Mouse (Mus musculus) stomach, postnatal 0 days (tissue): Measurements from ENCODE around the gene Snph. TPM values are rescaled to one million over a fixed set of nuclear protein-coding genes. Genes with fewer than 3 reads are reported as not detected.

Experiments
- ATAC-seq: fragments of 200-750 bp; cut with Nextera tagmentation; 2 replicates; pipeline ENCODE4 v1.8.0; 2017; ENCODE audit not compliant: low FRiP score, low TSS enrichment
- DNase-seq: peaks from one replicate; pipeline ENCODE4 v3.0.0-alpha.2; 2016; ENCODE audit warnings: low spot score
- H3K27ac ChIP-seq: fragments of 300-500 bp; sonication (generic); replicated peaks from 2 replicates; pipeline ENCODE4 v1.5.1; 2014; ENCODE audit warnings: mild to moderate bottlenecking, control low read depth
- H3K27me3 ChIP-seq: fragments of 300-500 bp; sonication (generic); 2 replicates; pipeline ENCODE4 v1.6.1; 2014; ENCODE audit warnings: low read length; ENCODE audit not compliant: control insufficient read depth, insufficient read depth
- H3K36me3 ChIP-seq: fragments of 300-500 bp; sonication (generic); 2 replicates; pipeline ENCODE4 v1.6.1; 2014; ENCODE audit warnings: low read length, mixed read lengths; ENCODE audit not compliant: control insufficient read depth, insufficient read depth
- H3K4me1 ChIP-seq: fragments of 300-500 bp; sonication (generic); replicated peaks from 2 replicates; pipeline ENCODE4 v1.6.1; 2014; ENCODE audit warnings: antibody characterized with exemption; ENCODE audit not compliant: control insufficient read depth, insufficient read depth
- H3K4me2 ChIP-seq: fragments of 300-500 bp; sonication (generic); replicated peaks from 2 replicates; pipeline ENCODE4 v1.6.1; 2014; ENCODE audit warnings: low read depth, mild to moderate bottlenecking, control low read depth, moderate library complexity
- H3K4me3 ChIP-seq: fragments of 300-500 bp; sonication (generic); 2 replicates; pipeline ENCODE4 v1.5.1; 2014; ENCODE audit warnings: low read depth, low read length, control low read depth
- H3K9ac ChIP-seq: fragments of 300-500 bp; sonication (generic); 2 replicates; pipeline ENCODE4 v1.6.1; 2014; ENCODE audit warnings: mild to moderate bottlenecking, low read length, control low read depth, mixed read lengths
- H3K9me3 ChIP-seq: fragments of 300-500 bp; sonication (generic); 2 replicates; pipeline ENCODE4 v1.6.1; 2016; ENCODE audit warnings: low read length; ENCODE audit not compliant: control insufficient read depth
- CTCF ChIP-seq: IDR thresholded peaks from 2 replicates; pipeline ENCODE4 v1.5.1; 2016; ENCODE audit warnings: antibody characterized with exemption, low read depth, mild to moderate bottlenecking, moderate library complexity
- EP300 ChIP-seq: optimal IDR thresholded peaks from 2 replicates; pipeline ENCODE3; 2016; ENCODE audit warnings: antibody characterized with exemption
- WGBS: fragments of 180-500 bp; shearing (Covaris S2); extraction: QIAGEN DNeasy Blood & Tissue Kit; methylation state at CpG from one replicate; pipeline ENCODE4 v1.1.7; 2014; 5-methylcytosine and 5-hydroxymethylcytosine counted together
- polyA plus RNA-seq: library from polyadenylated mRNA; unstranded; fragments of >200 nt; fragmentation: Nextera tagmentation; extraction: Ambion mirVana; gene quantifications from 2 replicates; pipeline ENCODE4 v1.2.1, GENCODE M21; 2015

Snph gene
- polyA plus RNA-seq, 1 experiment from 2014 or later = 0.50 TPM

- ATAC-seq = no peak
- H3K4me1 ChIP-seq = no peaks in the 10 kb centered on the region
- no peak overlapping the region for H3K9ac ChIP-seq
- TF ChIP-seq EP300 (no peak), CTCF (no peak)
- no peak overlapping the region for H3K4me3 ChIP-seq
- peaks cover 6% of the 10 kb centered on the region; the same call in 1 of the 2 replicates for H3K27me3 ChIP-seq
- H3K4me2 ChIP-seq = no peak overlapping the region
- DNase-seq = no peak
- 69% methylated on average over 2 of the region's 2 CpGs for WGBS
- no peaks in the 10 kb centered on the region for H3K9me3 ChIP-seq
- no peaks in the 10 kb centered on the region for H3K36me3 ChIP-seq
- H3K27ac ChIP-seq = no peak overlapping the region
Measured at GRCm38 (mm10) chr2:151636015-151636402, 3.6 kb upstream of the Snph start.

- ATAC-seq (no peak), DNase-seq (no peak)
Measured at GRCm38 (mm10) chr2:151635362-151636014, 3.1 kb upstream of the Snph start.

GRCm38 (mm10) chr2:151634903-151635302 is 2.5 kb upstream of the Snph start:
- no peaks in the 10 kb centered on the region for H3K4me1 ChIP-seq
- no peak overlapping the region for H3K4me2 ChIP-seq
- ATAC-seq (no peak), DNase-seq (no peak)
- peaks cover 6% of the 10 kb centered on the region; the same call in 1 of the 2 replicates for H3K27me3 ChIP-seq
- WGBS = 28% methylated on average over 2 of the region's 2 CpGs
- TF ChIP-seq EP300 (no peak), CTCF (no peak)
- H3K4me3 ChIP-seq = no peak overlapping the region
- H3K36me3 ChIP-seq = no peaks in the 10 kb centered on the region
- H3K27ac ChIP-seq = no peak overlapping the region
- no peak overlapping the region for H3K9ac ChIP-seq
- H3K9me3 ChIP-seq = no peaks in the 10 kb centered on the region

More at GRCm38 (mm10) chr2:151635362-151636014, 3.1 kb upstream of the Snph start:
- TF ChIP-seq EP300 = no peak
- no peak for TF ChIP-seq CTCF
- peaks cover 6% of the 10 kb centered on the region; the same call in 1 of the 2 replicates for H3K27me3 ChIP-seq
- H3K27ac ChIP-seq = no peak overlapping the region
- H3K4me1 ChIP-seq = no peaks in the 10 kb centered on the region
- no peak overlapping the region for H3K4me3 ChIP-seq
- no peak overlapping the region for H3K9ac ChIP-seq
- 33% methylated on average over 9 of the region's 9 CpGs for WGBS
- H3K9me3 ChIP-seq = no peaks in the 10 kb centered on the region
- no peak overlapping the region for H3K4me2 ChIP-seq
- H3K36me3 ChIP-seq = no peaks in the 10 kb centered on the region

- Histone ChIP-seq H3K27ac (no peak overlapping the region), H3K4me2 (no peak overlapping the region), H3K27me3 (peaks cover 6% of the 10 kb centered on the region; the same call in 1 of the 2 replicates), H3K36me3 (no peaks in the 10 kb centered on the region), H3K4me3 (no peak overlapping the region), H3K9me3 (no peaks in the 10 kb centered on the region), H3K4me1 (no peaks in the 10 kb centered on the region), H3K9ac (no peak overlapping the region)
- WGBS = 65% methylated on average over 5 of the region's 5 CpGs
- DNase-seq (no peak), ATAC-seq (no peak)
- TF ChIP-seq EP300 = no peak
- no peak for TF ChIP-seq CTCF
Measured at GRCm38 (mm10) chr2:151632982-151633381, 589 bp upstream of the Snph start.

- peak; percentile 11 for ATAC-seq
- H3K4me3 ChIP-seq = peak overlapping the region; percentile 64
- 7% methylated on average over 22 of the region's 22 CpGs for WGBS
- H3K9ac ChIP-seq = peak overlapping the region; percentile 66
- no peaks in the 10 kb centered on the region for H3K36me3 ChIP-seq
- H3K27me3 ChIP-seq = peaks cover 6% of the 10 kb centered on the region; the same call in 1 of the 2 replicates
- DNase-seq = no peak
- no peak overlapping the region for H3K27ac ChIP-seq
- no peak for TF ChIP-seq CTCF
- no peak for TF ChIP-seq EP300
- peak overlapping the region; percentile 98 for H3K4me2 ChIP-seq
- H3K4me1 ChIP-seq = no peaks in the 10 kb centered on the region
- H3K9me3 ChIP-seq = no peaks in the 10 kb centered on the region
Measured at GRCm38 (mm10) chr2:151631406-151632158, 811 bp downstream of the Snph start.

GRCm38 (mm10) chr2:151629310-151629709 is 3.1 kb downstream of the Snph start:
- no peak overlapping the region for H3K4me2 ChIP-seq
- no peaks in the 10 kb centered on the region for H3K4me1 ChIP-seq
- WGBS = 65% methylated on average over 7 of the region's 7 CpGs
- no peak overlapping the region for H3K27ac ChIP-seq
- no peak overlapping the region for H3K4me3 ChIP-seq
- no peak overlapping the region for H3K9ac ChIP-seq
- peaks cover 6% of the 10 kb centered on the region; the same call in 1 of the 2 replicates for H3K27me3 ChIP-seq
- ATAC-seq = no peak
- H3K9me3 ChIP-seq = no peaks in the 10 kb centered on the region
- no peak for DNase-seq
- no peaks in the 10 kb centered on the region for H3K36me3 ChIP-seq
- TF ChIP-seq EP300 = no peak
- TF ChIP-seq CTCF = no peak
